Mouse (Mus musculus) heart, postnatal 0 days (tissue): ENCODE measurements around the gene Tigd4. TPM values are rescaled to one million over a fixed set of nuclear protein-coding genes. Genes with fewer than 3 reads are reported as not detected.

Experiments used
- ATAC-seq: fragments of 200-750 bp; cut with Nextera tagmentation; 2 replicates; pipeline ENCODE4 v1.8.0; 2017; ENCODE audit warnings: low read depth, moderate number of reproducible peaks, moderate library complexity; ENCODE audit not compliant: insufficient read depth
- DNase-seq: peaks from one replicate; pipeline ENCODE4 v3.0.0-alpha.2; 2016; ENCODE audit warnings: low spot score
- H3K27ac ChIP-seq: fragments of 300-500 bp; sonication (generic); 2 replicates; pipeline ENCODE4 v1.5.1; 2014; ENCODE audit warnings: low read depth, mild to moderate bottlenecking
- H3K27me3 ChIP-seq: fragments of 300-500 bp; sonication (generic); 2 replicates; pipeline ENCODE4 v1.6.1; 2014; ENCODE audit warnings: low read length, mixed read lengths; ENCODE audit not compliant: control insufficient read depth, insufficient read depth
- H3K36me3 ChIP-seq: fragments of 300-500 bp; sonication (generic); replicated peaks from 2 replicates; pipeline ENCODE4 v1.6.1; 2014; ENCODE audit warnings: low read length, mixed read lengths; ENCODE audit not compliant: control insufficient read depth, insufficient read depth
- H3K4me1 ChIP-seq: fragments of 300-500 bp; sonication (generic); 2 replicates; pipeline ENCODE4 v1.6.1; 2014; ENCODE audit warnings: antibody characterized with exemption; ENCODE audit not compliant: control insufficient read depth, insufficient read depth
- H3K4me2 ChIP-seq: fragments of 300-500 bp; sonication (generic); 2 replicates; pipeline ENCODE4 v1.6.1; 2014; ENCODE audit warnings: low read depth, mild to moderate bottlenecking, low read length, moderate library complexity
- H3K4me3 ChIP-seq: fragments of 300-500 bp; sonication (generic); 2 replicates; pipeline ENCODE4 v1.5.1; 2014; ENCODE audit warnings: low read depth, low read length
- H3K9ac ChIP-seq: fragments of 300-500 bp; sonication (generic); replicated peaks from 2 replicates; pipeline ENCODE4 v1.6.1; 2014; ENCODE audit warnings: low read depth, low read length, mixed read lengths
- H3K9me3 ChIP-seq: fragments of 300-500 bp; sonication (generic); replicated peaks from 2 replicates; pipeline ENCODE4 v1.6.1; 2016; ENCODE audit warnings: low read length; ENCODE audit not compliant: control insufficient read depth
- CTCF ChIP-seq: IDR thresholded peaks from 2 replicates; pipeline ENCODE4 v1.5.1; 2016; ENCODE audit warnings: antibody characterized with exemption, control low read depth, low read depth
- EP300 ChIP-seq: IDR thresholded peaks from 2 replicates; pipeline ENCODE4 v1.6.1; 2016; ENCODE audit warnings: antibody characterized with exemption, low read depth
- WGBS: fragments of 180-500 bp; shearing (Covaris S2); extraction: QIAGEN DNeasy Blood & Tissue Kit; methylation state at CpG from one replicate; pipeline ENCODE4 v1.1.7; 2014; 5-methylcytosine and 5-hydroxymethylcytosine counted together
- polyA plus RNA-seq: library from polyadenylated mRNA; unstranded; fragments of >200 nt; fragmentation: Nextera tagmentation; extraction: Ambion mirVana; gene quantifications from 2 replicates; pipeline ENCODE4 v1.2.1, GENCODE M21; 2015
- total RNA-seq: library from RNA; depleted of rRNA; stranded (reverse); fragments of >200 nt; gene quantifications from 2 replicates; pipeline ENCODE4 v1.2.3, GENCODE M21; 2014; ENCODE audit warnings: low replicate concordance; rRNA removed

Tigd4 gene
- total and polyA plus RNA-seq, 2 experiments from 2014 or later: 0.34 to 1.3 TPM

DNA sequence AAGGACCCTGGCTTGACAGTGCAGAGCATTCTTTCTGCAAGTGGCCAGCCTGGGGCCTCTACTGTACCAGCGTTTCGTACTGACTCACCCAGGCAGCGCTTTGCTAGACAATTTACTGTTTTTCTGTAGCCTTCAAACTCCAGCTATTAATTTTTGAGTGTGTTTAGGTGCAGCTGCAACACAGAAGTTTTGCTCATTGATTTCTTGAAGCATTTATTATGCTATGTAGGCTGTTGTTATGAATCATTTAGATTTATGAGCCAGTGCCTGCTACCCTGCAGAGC, 52.6 kb downstream of the Tigd4 start:
- Histone ChIP-seq H3K9me3 (no peaks in the 10 kb centered on the region), H3K27me3 (no peaks in the 10 kb centered on the region), H3K4me1 (peaks cover 5% of the 10 kb centered on the region), H3K36me3 (no peaks in the 10 kb centered on the region), H3K4me3 (no peak overlapping the region), H3K27ac (no peak overlapping the region), H3K9ac (no peak overlapping the region), H3K4me2 (no peak overlapping the region)
- DNase-seq (no peak), ATAC-seq (no peak)
- TF ChIP-seq EP300: no peak
- no peak for TF ChIP-seq CTCF
- whole genome bisulfite sequencing: 92% methylated on average over 3 of the region's 3 CpGs

- H3K9ac ChIP-seq: no peak overlapping the region
- no peaks in the 10 kb centered on the region for H3K27me3 ChIP-seq
- H3K27ac ChIP-seq: no peak overlapping the region
- no peak overlapping the region for H3K4me3 ChIP-seq
- H3K4me1 ChIP-seq: peaks cover 5% of the 10 kb centered on the region
- no peaks in the 10 kb centered on the region for H3K36me3 ChIP-seq
- no peaks in the 10 kb centered on the region for H3K9me3 ChIP-seq
- no peak overlapping the region for H3K4me2 ChIP-seq
- DNase-seq (no peak), ATAC-seq (no peak)
- no peak for TF ChIP-seq EP300
- TF ChIP-seq CTCF: no peak
- WGBS: 79% methylated on average over 8 of the region's 8 CpGs
These were observed 53.0 kb downstream of the Tigd4 start for GRCm38 (mm10) chr3:84646331-84646845.

Other genes starting within 250 kb of the Tigd4 start
- gene Fhdc1, start 113.1 kb upstream of the Tigd4 start, total RNA-seq: 1.2 and 1.5 TPM in 2 replicates
- gene Fhdc1, start 113.1 kb upstream of the Tigd4 start, polyA plus RNA-seq: 0.48 and 0.71 TPM in 2 replicates
- gene Arfip1, start 10.9 kb upstream of the Tigd4 start, total RNA-seq: 10.9 and 45.6 TPM in 2 replicates
- 41.0 and 42.1 TPM in 2 replicates for gene Arfip1, start 10.9 kb upstream of the Tigd4 start, polyA plus RNA-seq
- gene Tmem154, start 72.6 kb downstream of the Tigd4 start, total RNA-seq: 0.57 and 1.7 TPM in 2 replicates
- gene Tmem154, start 72.6 kb downstream of the Tigd4 start, polyA plus RNA-seq: 0.89 and 1.2 TPM in 2 replicates
- 11.8 and 13.8 TPM in 2 replicates for gene Fbxw7, start 221.7 kb downstream of the Tigd4 start, total RNA-seq
- gene Fbxw7, start 221.7 kb downstream of the Tigd4 start, polyA plus RNA-seq: 19.3 and 21.6 TPM in 2 replicates